ENCODE assay signal across 8 mouse cellular contexts in genomic region chr7:45813787-45814779, GRCm38 (mm10). TPM values are rescaled to one million over a fixed set of nuclear protein-coding genes. Genes with fewer than 3 reads are reported as not detected.
DNase-seq lines count a peak whose midpoint lies in the region; ATAC-seq lines count a peak whose summit lies in the region.

TSS of gene Cyth2 (minus strand) at chr7:45814581.

- peaks cover 10 to 26% of the 10 kb centered on the region in 2 experiments; a peak in 3 of 4 replicates for H3K4me1 ChIP-seq in heart, embryonic 14.5 days (ENCODE audit: control insufficient read depth in 2 of 2, insufficient read depth in 2 of 2, low read length in 2 of 2)
- H3K4me1 ChIP-seq in liver, embryonic 13.5 days (replicated peaks), result peaks cover 35% of the 10 kb centered on the region
- peaks cover 17% of the 10 kb centered on the region for H3K4me1 ChIP-seq in stomach, embryonic 16.5 days (ENCODE audit: control insufficient read depth, insufficient read depth, low read length)

- peak within 1 kb of the TSS; percentile 86 for H3K4me2 ChIP-seq in heart, embryonic 14.5 days (ENCODE audit: low read length)
- peak within 1 kb of the TSS; percentile 96 for H3K4me2 ChIP-seq in liver, embryonic 13.5 days
- H3K4me2 ChIP-seq in stomach, embryonic 16.5 days (ENCODE audit: low read depth, low read length), result peak within 1 kb of the TSS; percentile 83

- H3K36me3 ChIP-seq in heart, embryonic 14.5 days (ENCODE audit: control insufficient read depth, insufficient read depth, low read length), result peaks cover 39% of the 10 kb centered on the region
- peaks cover 39% of the 10 kb centered on the region for H3K36me3 ChIP-seq in liver, embryonic 13.5 days
- peaks cover 20% of the 10 kb centered on the region for H3K36me3 ChIP-seq in stomach, embryonic 16.5 days (ENCODE audit: control insufficient read depth, insufficient read depth, low read length)

- H3K27me3 ChIP-seq in heart, embryonic 14.5 days (ENCODE audit: control insufficient read depth, insufficient read depth, low read length), result peaks cover 5% of the 10 kb centered on the region; the same call in 1 of the 2 replicates
- H3K27me3 ChIP-seq in liver, embryonic 13.5 days, result 0 out of 2 replicates have a peak, but pooled peaks cover 9% of the 10 kb centered on the region
- no peaks in the 10 kb centered on the region for H3K27me3 ChIP-seq in stomach, embryonic 16.5 days (ENCODE audit: control insufficient read depth, insufficient read depth, low read length)

- peak within 1 kb of the TSS; percentile 97 to 99 for H3K27ac ChIP-seq in heart, embryonic 14.5 days (replicated peaks in 1 of 2; ENCODE audit: control insufficient read depth in 1 of 2, insufficient read depth in 1 of 2, low read depth in 2 of 2, low read length in 2 of 2)
- peak within 1 kb of the TSS; percentile 96 for H3K27ac ChIP-seq in liver, embryonic 13.5 days
- H3K27ac ChIP-seq in stomach, embryonic 16.5 days (ENCODE audit: low read length), result peak within 1 kb of the TSS; percentile 100

- H3K4me3 ChIP-seq in heart, embryonic 14.5 days (ENCODE audit: control insufficient read depth in 1 of 2, insufficient read depth in 1 of 2, low read depth in 1 of 2, low read length in 2 of 2), result peak within 1 kb of the TSS; percentile 93 to 96
- H3K4me3 ChIP-seq in liver, embryonic 13.5 days (replicated peaks), result peak within 1 kb of the TSS; percentile 99
- peak within 1 kb of the TSS; percentile 99 for H3K4me3 ChIP-seq in stomach, embryonic 16.5 days (replicated peaks; ENCODE audit: low read length)

- peak; percentile 100 for DNase-seq in c-Kit-negative CD71-positive TER-119-positive erythroid progenitor cells, embryonic 14.5 days (ENCODE audit: low read depth, low spot score)
- DNase-seq in fibroblast of lung, adult 2 months (ENCODE audit: low read depth), result peak; percentile 100
- DNase-seq in kidney, postnatal 14 days, result peak; percentile 100
- DNase-seq in liver, embryonic 13.5 days, result peak; percentile 99
- peak; percentile 100 for DNase-seq in neural tube, embryonic 10.5 days (ENCODE audit: extremely low spot score, low spot score)

- H3K9ac ChIP-seq in heart, embryonic 14.5 days (ENCODE audit: low read length), result peak within 1 kb of the TSS; percentile 99
- peak within 1 kb of the TSS; percentile 97 for H3K9ac ChIP-seq in liver, embryonic 13.5 days
- H3K9ac ChIP-seq in stomach, embryonic 16.5 days (ENCODE audit: low read length), result peak within 1 kb of the TSS; percentile 100

- no peaks in the 10 kb centered on the region for H3K9me3 ChIP-seq in heart, embryonic 14.5 days (ENCODE audit: control insufficient read depth, low read length)
- no peaks in the 10 kb centered on the region for H3K9me3 ChIP-seq in liver, embryonic 13.5 days (replicated peaks)
- H3K9me3 ChIP-seq in stomach, embryonic 16.5 days (replicated peaks; ENCODE audit: control insufficient read depth, low read length), result no peaks in the 10 kb centered on the region

- under 1% methylated on average over 84 of the region's 92 CpGs for WGBS in heart, embryonic 14.5 days
- WGBS in liver, embryonic 13.5 days (ENCODE audit: insufficient replicate concordance), result under 1% methylated on average over 88 of the region's 92 CpGs
- under 1% methylated on average over 90 of the region's 92 CpGs for WGBS in stomach, embryonic 16.5 days

- peak; percentile 95 for ATAC-seq in CD4-positive, CD25-positive, alpha-beta regulatory T cell, adult 4 months
- peak; percentile 99 for ATAC-seq in heart, embryonic 14.5 days (ENCODE audit: insufficient number of reproducible peaks, insufficient read depth, low FRiP score, low read depth)
- peak; percentile 98 for ATAC-seq in liver, embryonic 13.5 days (ENCODE audit: low read depth)
- ATAC-seq in stomach, embryonic 16.5 days (ENCODE audit: insufficient read depth, low FRiP score), result peak; percentile 99

RNA-seq across cellular contexts. Expression of gene Cyth2, which starts in this region (rescaled TPM):
- polyA plus RNA-seq in CD4-positive, CD25-positive, alpha-beta regulatory T cell, adult 4 months (2017; shearing (Covaris generic)), result 10 to 100 TPM; 20.8 to 21.4 TPM
- 88.6 and 89.7 TPM in 2 replicates for polyA plus RNA-seq in heart, embryonic 14.5 days (2014; fragmentation: Nextera tagmentation; extraction: Ambion mirVana)
- polyA plus RNA-seq in liver, embryonic 13.5 days (2015; fragmentation: Nextera tagmentation; extraction: Ambion mirVana), result 36.1 and 36.6 TPM in 2 replicates
- 75.6 and 82.6 TPM in 2 replicates for polyA plus RNA-seq in stomach, embryonic 16.5 days (2015; fragmentation: Nextera tagmentation; extraction: Ambion mirVana)

Comparison
In these comparisons a context has a peak if more than half of its experiments do, and no peak if none do; other contexts are left out.
1. Peak in every context shown above with its lines: DNase-seq, ATAC-seq, H3K4me3 ChIP-seq and H3K27ac ChIP-seq.